Mouse (Mus musculus) ES-E14 (cell line): ENCODE data around the gene Stx6.

ENCODE experiments used
- CHD2 ChIP-seq: IDR thresholded peaks from 2 replicates; pipeline ENCODE4 v1.6.1; 2014; ENCODE audit warnings: mild to moderate bottlenecking, low read depth, low read length, inconsistent platforms
- HCFC1 ChIP-seq: IDR thresholded peaks from 2 replicates; pipeline ENCODE4 v1.6.1; 2012; ENCODE audit warnings: low read length, inconsistent platforms, borderline replicate concordance; ENCODE audit not compliant: insufficient read depth
- MAFK ChIP-seq: IDR thresholded peaks from 2 replicates; pipeline ENCODE4 v1.6.1; 2014; ENCODE audit warnings: mild to moderate bottlenecking, low read depth, low read length, inconsistent platforms; ENCODE audit not compliant: insufficient read depth
- ZC3H11A ChIP-seq: IDR thresholded peaks from 2 replicates; pipeline ENCODE4 v1.6.1; 2012; ENCODE audit warnings: low read depth, mild to moderate bottlenecking, inconsistent platforms, low read length, borderline replicate concordance
- ZNF384 ChIP-seq: IDR thresholded peaks from 2 replicates; pipeline ENCODE4 v1.6.1; 2012; ENCODE audit warnings: low read depth, low read length, inconsistent platforms

- no peak for TF ChIP-seq MAFK
- TF ChIP-seq ZC3H11A, result no peak
- TF ChIP-seq ZNF384, result no peak
- TF ChIP-seq CHD2, result no peak
- no peak for TF ChIP-seq HCFC1
Measured at GRCm38 (mm10) chr1:155244771-155245211, 86.3 kb downstream of the Stx6 start.
